Comparison of ENCODE assay signal across 8 mouse cellular contexts in genomic region chr3:75556695-75557291, GRCm38 (mm10). TPM values are rescaled to one million over a fixed set of nuclear protein-coding genes. Genes with fewer than 3 reads are reported as not detected.
DNase-seq lines count a peak whose midpoint lies in the region; ATAC-seq lines count a peak whose summit lies in the region.

Pdcd10 (minus strand) TSS chr3:75556856.

- H3K4me1 ChIP-seq in heart, embryonic 10.5 days = peaks cover 4% of the 10 kb centered on the region; the same call in 1 of the 2 replicates
- peaks cover 10% of the 10 kb centered on the region; the same call in 1 of the 2 replicates for H3K4me1 ChIP-seq in kidney, embryonic 15.5 days

- no peaks in the 10 kb centered on the region for H3K9me3 ChIP-seq in heart, embryonic 10.5 days
- no peaks in the 10 kb centered on the region for H3K9me3 ChIP-seq in kidney, embryonic 15.5 days (replicated peaks)

- under 1% methylated on average over 35 of the region's 35 CpGs for WGBS in heart, embryonic 10.5 days
- under 1% methylated on average over 35 of the region's 35 CpGs for WGBS in kidney, embryonic 15.5 days

- H3K9ac ChIP-seq in kidney, embryonic 15.5 days = peak within 1 kb of the TSS; percentile 83

- H3K4me3 ChIP-seq in heart, embryonic 10.5 days = peak within 1 kb of the TSS; percentile 94
- peak within 1 kb of the TSS; percentile 71 for H3K4me3 ChIP-seq in kidney, embryonic 15.5 days (replicated peaks)

- H3K27me3 ChIP-seq in heart, embryonic 10.5 days (ENCODE audit: insufficient read depth, poor library complexity, severe bottlenecking) = no peaks in the 10 kb centered on the region
- H3K27me3 ChIP-seq in kidney, embryonic 15.5 days = no peaks in the 10 kb centered on the region

- peak within 1 kb of the TSS; percentile 66 for H3K4me2 ChIP-seq in kidney, embryonic 15.5 days

- peak; percentile 100 for DNase-seq in B cell, adult 2 months
- peak; percentile 100 for DNase-seq in brain, adult 2 months (ENCODE audit: low read depth, low spot score)
- DNase-seq in heart, embryonic 10.5 days (ENCODE audit: low spot score) = peak; percentile 100
- DNase-seq in liver = peak; percentile 100
- DNase-seq in spleen, postnatal 4 days (ENCODE audit: low spot score in 2 of 2) = peak; percentile 99

- no peaks in the 10 kb centered on the region for H3K36me3 ChIP-seq in heart, embryonic 10.5 days
- H3K36me3 ChIP-seq in kidney, embryonic 15.5 days = no peaks in the 10 kb centered on the region

- peak within 1 kb of the TSS; percentile 94 for H3K27ac ChIP-seq in heart, embryonic 10.5 days
- peak within 1 kb of the TSS; percentile 82 for H3K27ac ChIP-seq in kidney, embryonic 15.5 days

- peak; percentile 92 for ATAC-seq in erythroblast, adult 5-6 weeks (replicated peaks; ENCODE audit: low FRiP score, poor library complexity, severe bottlenecking)
- ATAC-seq in kidney, embryonic 15.5 days (replicated peaks; ENCODE audit: low FRiP score) = peak; percentile 98
- peak; percentile 96 for ATAC-seq in monocyte, adult 5-6 weeks (replicated peaks; ENCODE audit: insufficient number of reproducible peaks, low FRiP score, low TSS enrichment, poor library complexity, severe bottlenecking)

RNA-seq across cellular contexts. Expression of gene Pdcd10, which starts in this region (rescaled TPM):
- 33.9 and 44.2 TPM in 2 replicates for total RNA-seq in erythroblast, adult 5-6 weeks (2015; ENCODE audit: low replicate concordance)
- 59.8 and 72.5 TPM in 2 replicates for total RNA-seq in erythroblast, adult 5-6 weeks (2017; ENCODE audit: low replicate concordance)
- polyA plus RNA-seq in heart, embryonic 10.5 days (2016; fragmentation: Nextera tagmentation; extraction: Ambion mirVana) = 62.0 and 76.0 TPM in 2 replicates
- 83.0 and 87.8 TPM in 2 replicates for polyA plus RNA-seq in kidney, embryonic 15.5 days (2015; fragmentation: Nextera tagmentation; extraction: Ambion mirVana)
- total RNA-seq in monocyte, adult 5-6 weeks (2017) = 253 to 300 TPM (median 254 TPM) in 3 replicates

Comparison
In these comparisons a context has a peak if more than half of its experiments do, and no peak if none do; other contexts are left out.
1. Peak in every context shown above with its lines: DNase-seq, ATAC-seq, H3K4me3 ChIP-seq and H3K27ac ChIP-seq.